Mouse (Mus musculus) megakaryocyte, adult 5-6 weeks (primary cell): ENCODE results near the gene Gm16503. TPM values are rescaled to one million over a fixed set of nuclear protein-coding genes. Genes with fewer than 3 reads are reported as not detected.
"Not testable (repeated sequence)": the region's sequence is repeated elsewhere in the genome, so short reads cannot be mapped to it uniquely, and the experiment has no call there.

ENCODE experiments used
- ATAC-seq: 2 replicates; pipeline ENCODE4 v1.8.0; 2016; ENCODE audit warnings: mild to moderate bottlenecking, inconsistent platforms; ENCODE audit not compliant: poor library complexity, severe bottlenecking
- total RNA-seq, 2 experiments: library from RNA; stranded (forward) in 1 of 2; stranded (reverse) in 1 of 2; fragments of 153-499, 151-499 nt in 1 of 2; fragments of 221-1000, 200-1000 nt in 1 of 2; gene quantifications; 2 replicates each; pipeline versions ENCODE4 v1.2.3 to v1.2.4; 2015 to 2017

Gene Gm16503
- total RNA-seq (2015) (not detected in 2 replicates), total RNA-seq (2017) (not detected in 2 replicates)

DNA sequence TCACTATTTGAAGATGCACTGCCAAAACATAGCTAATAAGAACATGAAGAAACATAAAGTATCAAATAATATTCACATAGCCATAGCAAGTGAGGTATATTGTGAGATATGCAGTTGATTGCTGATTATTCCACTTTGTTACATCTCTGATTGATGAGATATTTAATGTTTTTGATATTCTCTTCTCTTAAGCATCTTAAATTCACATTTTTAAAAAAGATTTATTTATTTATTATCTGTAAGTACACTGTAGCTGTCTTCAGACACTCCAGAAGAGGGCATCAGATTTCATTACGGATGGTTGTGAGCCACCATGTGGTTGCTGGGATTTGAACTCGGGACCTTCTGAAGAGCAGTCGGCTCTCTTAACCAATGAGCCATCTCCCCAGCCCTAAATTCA is at the start of gene Gm16503:
TSS of gene Gm16503 (plus strand) at position 301 of the 400 bp plus-strand sequence.
- ATAC-seq, result not testable (repeated sequence)

- not testable (repeated sequence) for ATAC-seq
Measured at GRCm38 (mm10) chr4:147492117-147492516, 47.9 kb upstream of the Gm16503 start, which contains the start of gene Zfp982. Gene Zfp982, plus strand, starts transcription at chr4:147492417.

GRCm38 (mm10) chr4:147498772-147499613 is 41.0 kb upstream of the Gm16503 start:
- not testable (repeated sequence) for ATAC-seq

DNA sequence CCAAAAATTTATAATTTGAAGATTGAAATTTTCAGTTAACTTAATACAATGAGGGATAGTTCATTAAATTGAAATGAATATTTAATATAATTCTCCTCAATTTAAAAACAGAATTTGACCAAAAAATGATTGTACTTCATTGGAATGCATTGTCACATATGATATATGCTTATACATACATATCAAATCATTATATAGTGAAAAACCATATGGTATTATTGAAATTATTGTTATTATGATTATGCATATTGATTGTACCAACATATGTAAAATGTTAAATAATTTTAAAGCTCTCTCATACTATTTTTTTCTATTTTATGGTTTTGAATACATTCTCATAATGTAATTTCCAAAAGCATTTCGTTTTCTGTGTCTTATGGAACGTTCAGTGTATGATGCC is 30.8 kb upstream of the Gm16503 start:
- ATAC-seq, result no peak

GRCm38 (mm10) chr4:147518981-147519380 is 21.0 kb upstream of the Gm16503 start:
- ATAC-seq, result peak; percentile 28

- peak; percentile 20; the same call in 1 of the 2 replicates for ATAC-seq
Measured at GRCm38 (mm10) chr4:147520100-147520499, 19.9 kb upstream of the Gm16503 start.

DNA sequence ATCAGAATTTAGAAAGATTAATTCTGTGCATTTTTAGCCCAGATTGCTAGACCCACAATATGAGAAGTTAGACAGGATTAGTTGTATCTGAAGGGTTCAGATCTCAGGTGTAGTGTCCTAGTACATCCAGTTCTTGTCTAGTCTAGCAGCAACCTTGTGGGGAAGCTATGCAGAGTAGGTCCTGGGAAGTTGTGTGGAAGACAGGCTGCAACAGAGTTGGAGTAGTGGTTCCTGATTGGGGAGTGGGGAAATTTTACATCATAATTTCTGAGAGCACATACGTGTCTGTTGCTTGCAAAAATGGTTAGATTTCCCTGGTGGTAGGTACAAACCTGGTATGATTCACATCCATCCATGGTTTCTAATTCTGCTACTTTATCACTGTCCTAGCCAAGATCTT is 14.9 kb upstream of the Gm16503 start:
- ATAC-seq, result no peak

DNA sequence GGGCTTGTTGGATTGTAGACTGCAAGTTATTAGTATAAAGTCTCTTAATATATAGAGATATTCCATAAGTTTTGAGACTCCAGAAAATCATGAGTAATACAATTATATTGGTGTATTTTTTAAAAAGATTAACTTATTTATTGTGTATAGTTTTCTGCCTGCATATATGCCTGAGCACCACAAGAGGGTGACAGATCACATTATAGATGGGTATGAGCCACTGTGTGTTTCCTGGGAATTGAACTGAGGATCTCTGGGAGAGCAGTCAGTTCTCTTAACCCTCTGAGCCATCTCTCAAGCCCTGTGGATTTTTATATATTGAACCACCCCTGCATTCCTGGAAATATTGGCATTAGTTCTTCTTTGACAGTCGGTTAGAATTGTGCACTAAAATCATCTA is 9.7 kb upstream of the Gm16503 start:
- ATAC-seq, result no peak

GRCm38 (mm10) chr4:147535916-147536315 is 4.1 kb upstream of the Gm16503 start:
- ATAC-seq, result not testable (repeated sequence)

DNA sequence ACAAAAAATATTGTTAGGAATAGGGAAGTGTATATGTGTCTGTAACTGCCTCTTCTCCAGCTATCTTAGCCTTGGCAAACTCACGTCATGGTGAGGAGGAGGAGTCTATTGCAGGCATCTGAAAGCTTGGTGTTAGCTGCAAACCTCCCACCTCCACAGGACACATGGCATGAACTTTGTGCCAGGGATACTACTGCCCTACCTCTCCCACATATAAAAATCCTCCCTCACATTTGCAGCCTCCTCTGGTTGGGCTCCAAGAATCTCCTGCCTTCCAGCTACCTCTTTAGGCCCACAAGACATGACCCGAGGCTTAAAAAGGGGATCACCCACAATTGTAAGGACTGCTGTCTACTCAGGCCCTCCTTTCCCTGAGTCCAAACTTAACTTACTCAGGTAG is 2.3 kb upstream of the Gm16503 start:
- no peak for ATAC-seq

GRCm38 (mm10) chr4:147541105-147541504 is 1.1 kb downstream of the Gm16503 start:
- ATAC-seq, result no peak

DNA sequence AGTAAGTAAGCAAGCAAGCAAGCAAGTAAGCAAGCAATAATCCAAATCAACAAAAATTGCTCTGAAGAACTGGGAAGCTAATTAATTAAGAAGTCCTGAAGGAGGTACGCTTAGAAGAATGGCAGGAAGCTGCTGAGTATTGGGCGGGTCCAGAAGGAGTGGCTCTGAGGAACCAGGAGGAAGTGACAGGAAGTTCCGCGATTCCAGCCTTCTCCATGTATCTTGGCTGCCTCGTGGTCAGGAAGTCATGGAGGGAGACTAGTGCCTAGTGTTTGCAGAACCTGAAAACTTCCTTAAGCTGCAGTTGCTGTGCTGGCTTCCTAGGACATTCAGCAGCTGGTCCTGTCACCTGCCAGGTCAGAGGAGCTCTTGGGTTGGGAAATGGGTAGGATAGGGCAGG is 13.1 kb downstream of the Gm16503 start, which contains the start of gene Zfp985:
TSS of gene Zfp985 (plus strand) at position 207 of the 400 bp plus-strand sequence.
- ATAC-seq, result not testable (repeated sequence)

GRCm38 (mm10) chr4:147554361-147554760 is 14.3 kb downstream of the Gm16503 start:
- not testable (repeated sequence) for ATAC-seq

DNA sequence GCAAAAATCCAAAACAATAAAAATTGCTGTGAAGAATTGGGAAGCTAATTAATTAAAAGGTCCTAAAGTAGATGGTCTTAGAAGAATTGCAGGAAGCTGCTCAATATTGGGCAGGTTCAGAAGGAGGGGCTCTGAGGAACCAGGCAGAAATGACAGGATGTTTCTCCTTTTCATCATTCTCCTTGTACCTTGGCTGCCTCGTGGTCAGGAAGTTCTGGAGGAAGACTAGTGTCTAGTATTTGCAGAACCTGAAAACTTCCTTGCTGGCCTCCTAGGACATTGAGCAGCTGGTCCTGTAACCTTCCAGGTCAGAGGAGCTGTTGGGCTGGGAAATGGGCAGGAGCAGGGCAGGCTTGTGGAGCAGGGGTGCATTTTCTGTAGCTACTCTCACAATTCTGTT is 16.9 kb downstream of the Gm16503 start:
- not testable (repeated sequence) for ATAC-seq

GRCm38 (mm10) chr4:147558011-147558410 is 18.0 kb downstream of the Gm16503 start:
- ATAC-seq, result not testable (repeated sequence)

GRCm38 (mm10) chr4:147559096-147559495 is 19.1 kb downstream of the Gm16503 start:
- not testable (repeated sequence) for ATAC-seq

DNA sequence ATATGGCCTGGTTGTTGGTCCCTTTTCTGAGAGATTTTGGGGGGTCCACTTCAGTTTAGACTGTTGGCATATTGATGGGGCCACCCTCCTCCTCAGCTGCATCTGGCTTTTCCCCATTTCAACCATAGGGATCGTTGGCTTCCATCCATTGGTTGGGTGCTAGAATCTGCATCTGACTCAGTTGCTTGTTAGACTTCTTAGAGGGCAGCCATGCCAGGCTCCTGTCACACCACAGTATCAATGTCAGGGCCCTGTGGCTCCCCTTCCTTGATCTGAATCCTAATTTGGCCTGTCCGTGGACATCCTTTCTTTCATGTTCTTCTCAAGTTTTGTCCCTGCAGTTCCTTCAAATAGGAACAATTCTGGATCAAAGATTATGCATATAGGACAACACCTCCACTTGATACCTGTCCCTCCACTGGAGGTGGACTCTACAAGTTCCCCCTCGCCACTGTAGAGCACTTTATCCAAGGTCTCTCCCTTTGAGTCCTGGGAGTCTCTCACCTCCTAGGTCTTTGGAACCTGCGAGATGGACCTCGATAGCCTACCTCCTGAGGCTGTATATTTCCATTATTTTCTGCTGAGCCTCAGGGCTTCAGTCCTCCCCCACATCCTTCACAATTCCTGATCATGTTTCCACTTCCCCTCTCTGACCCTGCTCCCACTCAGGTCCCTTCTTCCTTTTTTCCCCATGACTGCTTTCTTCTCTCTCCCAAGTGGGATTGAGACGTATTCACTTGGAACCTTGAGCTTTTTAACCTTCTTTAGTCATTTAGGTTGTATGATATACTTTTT is 25.6 kb downstream of the Gm16503 start:
- ATAC-seq, result no peak

DNA sequence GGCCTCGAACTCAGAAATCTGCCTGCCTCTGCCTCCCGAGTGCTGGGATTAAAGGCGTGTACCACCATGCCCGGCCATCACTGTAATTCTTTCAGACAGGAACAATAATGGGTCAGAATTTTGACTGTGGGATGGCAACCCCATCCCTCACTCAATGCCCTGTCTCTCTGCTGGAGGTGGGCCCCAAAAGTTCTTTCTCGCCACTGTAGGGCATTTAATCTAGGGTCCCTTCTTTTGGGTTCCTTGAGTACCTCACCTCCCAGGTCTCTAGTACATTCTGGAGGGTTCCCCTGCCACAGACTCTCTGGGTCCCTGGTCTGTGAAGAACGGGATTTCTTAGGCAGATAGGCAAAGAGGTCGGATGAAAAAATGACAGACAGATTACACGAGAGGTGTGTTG is 31.1 kb downstream of the Gm16503 start:
- ATAC-seq, result not testable (repeated sequence)

- peak; percentile 43; the same call in 1 of the 2 replicates for ATAC-seq
Measured at GRCm38 (mm10) chr4:147579371-147579770, 39.4 kb downstream of the Gm16503 start.

- peak; percentile 38; the same call in 1 of the 2 replicates for ATAC-seq
Measured at GRCm38 (mm10) chr4:147586511-147587473, 46.8 kb downstream of the Gm16503 start.
